Mouse (Mus musculus) neural tube, embryonic 12.5 days (tissue): ENCODE results near the gene Prmt8. TPM values are rescaled to one million over a fixed set of nuclear protein-coding genes. Genes with fewer than 3 reads are reported as not detected.

Experiments
- ATAC-seq: fragments of 200-750 bp; cut with Nextera tagmentation; 2 replicates; pipeline ENCODE4 v1.8.0; 2017; ENCODE audit warnings: low read depth, mild to moderate bottlenecking, moderate TSS enrichment, moderate library complexity; ENCODE audit not compliant: low FRiP score
- H3K27ac ChIP-seq: fragments of 300-500 bp; sonication (generic); 2 replicates; pipeline ENCODE4 v1.5.1; 2016
- H3K27me3 ChIP-seq: fragments of 300-500 bp; sonication (generic); replicated peaks from 2 replicates; pipeline ENCODE4 v1.6.1; 2016; ENCODE audit warnings: mild to moderate bottlenecking
- H3K36me3 ChIP-seq: fragments of 300-500 bp; sonication (generic); 2 replicates; pipeline ENCODE4 v1.6.1; 2016; ENCODE audit warnings: mild to moderate bottlenecking
- H3K4me1 ChIP-seq: fragments of 300-500 bp; sonication (generic); 2 replicates; pipeline ENCODE4 v1.6.1; 2016
- H3K4me2 ChIP-seq: fragments of 300-500 bp; sonication (generic); replicated peaks from 2 replicates; pipeline ENCODE4 v1.6.1; 2016; ENCODE audit warnings: mild to moderate bottlenecking
- H3K4me3 ChIP-seq: fragments of 300-500 bp; sonication (generic); 2 replicates; pipeline ENCODE4 v1.5.1; 2016
- H3K9ac ChIP-seq: fragments of 300-500 bp; sonication (generic); 2 replicates; pipeline ENCODE4 v1.6.1; 2016; ENCODE audit warnings: mild to moderate bottlenecking
- H3K9me3 ChIP-seq: fragments of 300-500 bp; sonication (generic); 2 replicates; pipeline ENCODE4 v1.6.1; 2016; ENCODE audit warnings: mild to moderate bottlenecking
- WGBS: fragments of 180-500 bp; shearing (Covaris S2); methylation state at CpG from one replicate; pipeline ENCODE4 v1.1.7; 2016; 5-methylcytosine and 5-hydroxymethylcytosine counted together
- polyA plus RNA-seq: library from polyadenylated mRNA; unstranded; fragments of >200 nt; fragmentation: Nextera tagmentation; extraction: Ambion mirVana; gene quantifications from 2 replicates; pipeline ENCODE4 v1.2.1, GENCODE M21; 2016

The Prmt8 gene
- polyA plus RNA-seq, 1 experiment from 2014 or later = 44.9 TPM

DNA sequence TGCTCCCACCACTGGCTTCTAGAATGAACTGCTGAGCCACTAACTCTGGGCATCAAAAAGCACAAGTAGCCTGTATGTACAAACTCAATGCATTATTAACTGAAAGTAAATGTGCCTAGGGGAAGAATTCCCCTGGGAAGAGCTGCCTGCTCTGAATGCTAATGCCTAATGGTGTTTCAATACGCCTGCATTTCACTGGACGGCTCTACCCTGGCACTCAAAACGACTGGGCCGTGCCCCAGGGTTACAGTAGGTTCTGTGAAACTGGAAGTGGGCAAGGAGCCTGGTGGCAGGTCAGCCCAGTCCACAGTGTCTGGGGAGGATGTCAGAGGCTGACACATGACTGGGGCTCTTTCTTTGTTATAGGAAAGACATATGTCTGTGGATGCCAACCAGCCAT, 84.3 kb downstream of the Prmt8 start:
- Histone ChIP-seq H3K36me3 (no peaks in the 10 kb centered on the region), H3K4me1 (peaks cover 12% of the 10 kb centered on the region), H3K27me3 (no peaks in the 10 kb centered on the region), H3K4me2 (no peak overlapping the region), H3K27ac (peak overlapping the region; percentile 32; the same call in 1 of the 2 replicates), H3K9me3 (no peaks in the 10 kb centered on the region), H3K9ac (no peak overlapping the region), H3K4me3 (no peak overlapping the region)
- WGBS = 46% methylated on average over 4 of the region's 4 CpGs
- ATAC-seq = peak; percentile 51; the same call in 1 of the 2 replicates

DNA sequence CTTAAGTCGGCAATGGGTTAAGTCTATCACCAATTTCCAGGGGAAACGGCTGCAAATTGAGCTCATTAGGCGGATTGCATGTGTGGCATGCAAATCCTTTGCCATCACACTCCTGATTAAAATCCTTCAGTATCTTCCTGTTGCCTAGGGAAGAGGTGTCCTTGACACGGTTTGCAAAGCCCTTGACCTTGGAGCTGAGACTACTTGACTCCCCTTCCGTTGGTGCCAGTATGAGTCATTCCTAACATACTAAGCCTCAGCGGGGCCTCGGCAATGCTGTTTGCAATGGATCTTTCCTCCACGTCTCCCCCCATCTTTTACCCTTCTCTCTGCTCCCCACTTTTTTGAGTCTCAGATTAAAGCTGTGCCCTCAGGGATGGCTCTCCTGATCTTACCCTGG, 85.7 kb downstream of the Prmt8 start:
- ATAC-seq = no peak
- no peaks in the 10 kb centered on the region for H3K9me3 ChIP-seq
- no peak overlapping the region for H3K4me2 ChIP-seq
- no peak overlapping the region for H3K27ac ChIP-seq
- no peak overlapping the region for H3K9ac ChIP-seq
- peaks cover 12% of the 10 kb centered on the region for H3K4me1 ChIP-seq
- no peak overlapping the region for H3K4me3 ChIP-seq
- WGBS = 79% methylated on average over 8 of the region's 8 CpGs
- no peaks in the 10 kb centered on the region for H3K27me3 ChIP-seq
- H3K36me3 ChIP-seq = no peaks in the 10 kb centered on the region

DNA sequence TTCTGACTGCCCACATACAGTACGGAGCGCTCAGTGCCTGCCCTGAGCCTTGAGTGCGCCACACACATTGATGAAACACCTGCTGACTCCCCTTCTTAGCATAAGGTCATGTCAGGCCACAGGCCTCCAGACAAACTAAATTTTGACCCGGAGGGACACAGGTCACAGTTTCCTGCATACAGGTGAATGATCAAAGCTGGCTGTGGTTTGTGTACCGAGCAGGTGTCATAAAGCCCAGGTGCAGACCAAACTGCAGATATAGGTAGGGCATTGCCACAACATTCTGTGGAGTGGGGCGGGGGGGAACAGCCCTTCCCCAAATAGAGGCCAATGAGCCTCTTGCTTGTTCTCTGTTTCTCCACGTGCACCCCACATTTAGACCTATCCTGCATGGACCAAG, 88.5 kb downstream of the Prmt8 start:
- WGBS = 93% methylated on average over 7 of the region's 7 CpGs
- Histone ChIP-seq H3K36me3 (no peaks in the 10 kb centered on the region), H3K9me3 (no peaks in the 10 kb centered on the region), H3K4me1 (peaks cover 20% of the 10 kb centered on the region), H3K4me3 (no peak overlapping the region), H3K4me2 (no peak overlapping the region), H3K27me3 (no peaks in the 10 kb centered on the region), H3K9ac (no peak overlapping the region), H3K27ac (no peak overlapping the region)
- ATAC-seq = no peak

DNA sequence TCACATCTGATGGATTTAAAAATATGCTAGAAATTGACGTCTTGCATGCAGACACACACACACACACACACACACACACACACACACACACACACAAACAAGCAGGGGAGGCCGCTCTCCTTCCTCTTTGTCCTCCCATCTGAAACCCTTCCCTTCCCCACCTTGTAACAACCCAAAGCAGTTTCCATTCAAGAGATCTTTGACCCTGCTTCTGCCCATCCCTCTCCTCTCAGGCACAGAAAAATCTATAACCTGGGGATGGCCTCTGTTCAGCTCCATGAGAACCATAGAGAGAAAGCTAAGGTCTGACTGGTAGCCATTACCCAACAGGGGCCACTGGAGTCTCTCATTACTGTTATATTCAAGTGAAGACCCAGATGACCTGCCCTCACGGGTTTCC, 90.3 kb downstream of the Prmt8 start:
- no peak overlapping the region for H3K4me2 ChIP-seq
- no peak overlapping the region for H3K27ac ChIP-seq
- H3K4me3 ChIP-seq = no peak overlapping the region
- H3K9me3 ChIP-seq = no peaks in the 10 kb centered on the region
- no peaks in the 10 kb centered on the region for H3K36me3 ChIP-seq
- peaks cover 8% of the 10 kb centered on the region; the same call in 1 of the 2 replicates for H3K4me1 ChIP-seq
- H3K9ac ChIP-seq = no peak overlapping the region
- no peak for ATAC-seq
- H3K27me3 ChIP-seq = no peaks in the 10 kb centered on the region
- 85% methylated on average over 3 of the region's 3 CpGs for WGBS

DNA sequence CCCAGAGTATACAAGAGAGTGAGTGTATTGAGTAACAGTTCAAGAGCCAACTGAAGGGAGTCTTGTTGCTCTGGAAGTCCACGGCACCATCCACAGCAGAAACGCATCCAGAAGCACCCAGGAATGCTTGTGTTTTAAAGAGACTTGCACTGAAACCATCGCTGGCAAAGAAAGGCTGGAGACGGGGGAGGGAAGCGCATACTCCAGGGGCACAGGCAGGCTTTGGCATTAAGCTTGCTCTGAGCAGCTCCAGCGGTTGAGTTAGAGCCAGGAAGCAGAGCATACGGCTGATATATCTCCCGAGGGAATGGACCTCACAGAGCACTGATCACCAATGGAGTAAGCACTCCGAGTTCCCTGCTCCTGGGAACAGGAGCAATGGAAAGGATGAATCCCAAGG, 91.0 kb downstream of the Prmt8 start:
- Histone ChIP-seq H3K4me1 (peaks cover 8% of the 10 kb centered on the region; the same call in 1 of the 2 replicates), H3K4me3 (no peak overlapping the region), H3K9ac (no peak overlapping the region), H3K9me3 (no peaks in the 10 kb centered on the region), H3K36me3 (no peaks in the 10 kb centered on the region), H3K27me3 (no peaks in the 10 kb centered on the region), H3K4me2 (no peak overlapping the region), H3K27ac (no peak overlapping the region)
- 79% methylated on average over 9 of the region's 9 CpGs for WGBS
- ATAC-seq = no peak

DNA sequence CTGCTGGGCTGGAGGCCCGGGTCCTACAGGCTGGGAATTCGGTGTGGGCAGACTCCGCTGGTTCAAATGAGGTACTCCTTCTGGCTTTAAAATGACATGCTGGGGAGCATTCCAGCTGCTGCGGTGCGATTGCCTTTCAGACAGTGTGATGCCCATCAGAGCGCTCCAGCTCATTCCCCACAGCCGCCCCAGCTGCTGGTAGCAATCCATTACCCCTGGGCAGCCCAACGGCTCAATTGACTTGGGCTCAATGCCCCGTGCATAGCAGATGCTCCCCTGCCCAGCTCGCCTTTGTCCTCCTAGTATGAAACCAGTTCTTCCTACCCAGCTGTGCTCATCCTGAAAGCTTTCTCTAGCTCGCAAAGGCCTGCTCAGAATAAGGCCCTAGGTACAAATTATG, 92.4 kb downstream of the Prmt8 start:
- Histone ChIP-seq H3K4me1 (peaks cover 8% of the 10 kb centered on the region; the same call in 1 of the 2 replicates), H3K9ac (no peak overlapping the region), H3K9me3 (no peaks in the 10 kb centered on the region), H3K4me3 (no peak overlapping the region), H3K27me3 (no peaks in the 10 kb centered on the region), H3K36me3 (no peaks in the 10 kb centered on the region), H3K27ac (no peak overlapping the region), H3K4me2 (no peak overlapping the region)
- ATAC-seq = peak; percentile 78
- 42% methylated on average over 11 of the region's 11 CpGs for WGBS

DNA sequence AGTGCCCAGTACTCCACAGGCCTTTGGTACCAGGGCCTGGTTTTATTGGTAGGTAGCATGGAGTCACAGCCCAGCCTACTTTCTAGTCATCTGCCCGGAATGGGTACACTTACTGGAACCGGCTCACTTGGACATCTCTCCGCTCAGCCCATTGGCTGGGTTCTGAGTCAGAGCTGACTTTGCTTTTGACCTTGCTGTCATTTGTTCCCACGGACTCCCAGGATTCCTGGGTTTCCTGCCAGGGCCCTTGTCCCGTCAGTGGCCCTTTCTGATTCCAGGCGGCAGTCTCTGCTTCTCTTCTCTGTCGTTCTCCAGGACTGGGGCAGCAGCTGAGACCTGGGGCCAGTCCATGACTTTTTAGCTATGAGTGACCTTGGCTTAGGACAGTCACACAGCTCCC, 97.2 kb downstream of the Prmt8 start:
- Histone ChIP-seq H3K4me3 (no peak overlapping the region), H3K27me3 (no peaks in the 10 kb centered on the region), H3K4me1 (peaks cover 9% of the 10 kb centered on the region; the same call in 1 of the 2 replicates), H3K27ac (no peak overlapping the region), H3K4me2 (no peak overlapping the region), H3K9ac (no peak overlapping the region), H3K9me3 (no peaks in the 10 kb centered on the region), H3K36me3 (no peaks in the 10 kb centered on the region)
- WGBS = 84% methylated on average over 7 of the region's 7 CpGs
- no peak for ATAC-seq

DNA sequence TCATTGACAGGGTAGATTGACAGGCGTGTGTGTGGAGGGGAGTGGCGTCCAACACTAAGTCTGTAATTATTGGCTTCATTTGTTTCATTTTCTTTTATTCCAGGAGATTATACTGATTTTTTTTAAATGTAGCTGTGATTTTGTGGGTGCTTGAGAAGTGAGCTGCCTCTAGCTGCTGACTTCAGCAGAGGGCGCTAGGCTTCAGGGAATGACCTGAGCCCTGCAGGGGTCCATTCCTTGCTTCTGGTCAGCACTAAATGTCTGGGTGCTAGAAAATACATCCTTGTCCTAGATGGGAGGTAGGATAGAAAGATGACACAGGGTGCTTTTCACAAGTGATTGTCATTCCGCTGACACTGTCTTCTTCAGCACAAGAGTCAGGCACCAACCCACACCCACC, 99.2 kb downstream of the Prmt8 start:
- Histone ChIP-seq H3K9me3 (no peaks in the 10 kb centered on the region), H3K27me3 (no peaks in the 10 kb centered on the region), H3K27ac (no peak overlapping the region), H3K4me1 (peaks cover 5% of the 10 kb centered on the region; the same call in 1 of the 2 replicates), H3K4me3 (no peak overlapping the region), H3K4me2 (no peak overlapping the region), H3K36me3 (no peaks in the 10 kb centered on the region), H3K9ac (no peak overlapping the region)
- WGBS = 93% methylated on average over 4 of the region's 4 CpGs
- no peak for ATAC-seq

DNA sequence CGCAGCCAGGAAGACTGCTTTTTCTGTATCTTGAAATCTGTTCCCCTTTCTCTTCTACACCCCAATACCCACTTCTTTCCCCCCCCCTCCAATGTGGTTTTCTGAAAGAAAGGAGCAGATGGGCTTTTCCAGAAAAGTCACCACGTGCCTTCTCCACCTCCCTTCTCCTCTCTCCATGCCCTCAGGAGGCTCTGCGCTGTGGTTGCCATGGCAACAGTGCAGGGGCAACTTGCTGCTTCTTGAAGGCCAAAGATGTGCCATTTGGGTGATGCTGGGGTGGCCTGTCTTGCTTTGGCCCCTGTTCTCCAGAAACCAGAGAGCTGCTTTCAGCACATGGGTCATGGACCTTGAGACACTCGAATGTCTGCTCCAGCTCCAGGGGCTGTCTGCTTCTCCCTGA, 100.0 kb downstream of the Prmt8 start:
- ATAC-seq = no peak
- no peaks in the 10 kb centered on the region for H3K36me3 ChIP-seq
- 59% methylated on average over 4 of the region's 4 CpGs for WGBS
- no peak overlapping the region for H3K4me3 ChIP-seq
- H3K4me1 ChIP-seq = peaks cover 5% of the 10 kb centered on the region; the same call in 1 of the 2 replicates
- H3K9ac ChIP-seq = no peak overlapping the region
- no peaks in the 10 kb centered on the region for H3K9me3 ChIP-seq
- no peaks in the 10 kb centered on the region for H3K27me3 ChIP-seq
- no peak overlapping the region for H3K27ac ChIP-seq
- no peak overlapping the region for H3K4me2 ChIP-seq

DNA sequence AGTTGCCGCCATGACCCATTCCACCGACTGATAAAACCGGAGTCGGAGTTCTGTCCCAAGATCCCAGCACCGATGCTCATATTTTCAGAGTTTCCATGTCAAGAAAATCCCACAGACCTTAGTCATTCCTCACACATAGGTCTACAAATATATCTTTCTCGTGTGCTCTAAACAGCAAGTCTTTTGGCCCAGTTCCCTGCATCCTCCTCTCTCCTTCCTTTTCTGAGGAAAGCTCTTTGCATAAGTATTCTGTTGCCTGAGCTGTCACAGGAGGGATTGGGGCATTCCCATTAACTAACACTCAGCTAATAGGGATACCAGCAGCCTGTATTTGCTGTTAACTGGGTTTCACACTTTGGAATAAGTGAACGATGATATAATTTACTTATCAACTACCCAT, 106.0 kb downstream of the Prmt8 start:
- no peaks in the 10 kb centered on the region for H3K36me3 ChIP-seq
- WGBS = 90% methylated on average over 7 of the region's 7 CpGs
- no peak overlapping the region for H3K4me2 ChIP-seq
- no peak overlapping the region for H3K9ac ChIP-seq
- ATAC-seq = no peak
- no peaks in the 10 kb centered on the region for H3K9me3 ChIP-seq
- H3K27ac ChIP-seq = no peak overlapping the region
- no peaks in the 10 kb centered on the region for H3K4me1 ChIP-seq
- no peak overlapping the region for H3K4me3 ChIP-seq
- H3K27me3 ChIP-seq = no peaks in the 10 kb centered on the region

DNA sequence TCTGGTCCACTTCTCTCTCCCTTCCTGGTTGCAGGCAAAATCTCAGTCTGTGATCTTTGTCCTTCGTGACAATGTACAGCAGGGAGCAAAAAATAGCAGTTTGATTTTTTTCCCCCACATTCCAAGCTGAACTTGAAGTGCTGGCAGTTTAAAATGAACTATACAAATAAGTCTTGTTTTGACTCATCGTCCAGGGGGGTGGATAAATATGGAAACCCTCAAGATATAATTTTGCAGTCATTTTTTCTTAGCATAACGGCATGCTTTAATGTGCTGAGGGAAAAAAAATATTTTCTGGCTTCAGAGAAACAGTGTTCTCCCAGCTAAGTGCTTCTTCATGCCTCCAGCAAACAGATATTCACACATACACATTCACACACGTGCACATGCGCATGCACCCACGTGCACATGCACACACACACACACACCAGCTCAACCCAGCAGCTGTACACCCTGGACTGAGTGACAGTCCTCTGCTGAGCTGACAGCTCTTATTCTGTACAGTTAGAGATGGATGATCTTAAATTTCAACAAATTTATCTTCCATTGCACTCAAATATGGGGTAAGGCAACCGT, 107.5 kb downstream of the Prmt8 start:
- Histone ChIP-seq H3K36me3 (no peaks in the 10 kb centered on the region), H3K9me3 (no peaks in the 10 kb centered on the region), H3K4me2 (no peak overlapping the region), H3K27ac (no peak overlapping the region), H3K27me3 (no peaks in the 10 kb centered on the region), H3K4me1 (no peaks in the 10 kb centered on the region), H3K9ac (no peak overlapping the region), H3K4me3 (no peak overlapping the region)
- WGBS = 88% methylated on average over 7 of the region's 7 CpGs
- ATAC-seq = no peak

DNA sequence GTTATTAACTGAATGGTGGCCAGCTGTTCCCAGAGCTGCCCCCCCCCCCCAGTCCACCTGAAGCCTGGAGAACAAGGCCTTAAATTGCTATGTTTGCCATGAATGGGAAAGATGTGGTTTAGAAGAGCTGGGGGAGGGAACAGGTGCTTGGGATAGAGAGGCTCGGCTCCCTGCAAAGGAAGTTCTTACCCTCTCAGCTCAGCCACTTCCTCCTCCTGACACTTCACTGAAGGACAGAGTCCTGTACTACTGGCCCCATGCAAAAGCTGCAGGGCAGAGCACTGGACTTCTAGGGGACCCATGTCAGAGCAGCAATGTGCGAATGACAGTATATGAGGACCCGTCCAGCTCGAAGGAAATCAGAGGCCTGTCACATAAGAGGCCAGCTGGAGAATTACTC, 109.3 kb downstream of the Prmt8 start:
- Histone ChIP-seq H3K27ac (no peak overlapping the region), H3K9me3 (no peaks in the 10 kb centered on the region), H3K27me3 (no peaks in the 10 kb centered on the region), H3K36me3 (no peaks in the 10 kb centered on the region), H3K4me1 (no peaks in the 10 kb centered on the region), H3K4me2 (no peak overlapping the region), H3K9ac (no peak overlapping the region), H3K4me3 (no peak overlapping the region)
- WGBS = 81% methylated on average over 4 of the region's 4 CpGs
- no peak for ATAC-seq

DNA sequence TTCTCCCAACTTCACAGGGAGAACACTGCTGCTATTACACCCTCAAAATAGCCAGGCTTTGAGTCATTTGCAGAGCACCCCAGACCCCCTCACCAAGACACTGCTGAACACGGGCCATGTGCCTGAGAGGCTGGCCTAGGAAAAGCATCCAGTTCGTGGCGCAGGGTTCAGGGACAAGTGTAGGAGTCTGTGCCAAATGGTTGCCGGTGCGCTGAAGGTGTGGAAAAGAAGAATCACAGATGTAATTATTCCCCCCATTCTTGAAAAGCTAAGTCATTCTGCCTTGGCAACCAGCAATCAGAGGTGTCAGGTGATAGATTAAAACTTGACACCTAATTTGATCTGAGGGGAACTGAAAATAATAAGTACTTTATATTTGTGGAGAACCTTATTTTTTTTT, 109.8 kb downstream of the Prmt8 start:
- no peak overlapping the region for H3K4me2 ChIP-seq
- no peak overlapping the region for H3K4me3 ChIP-seq
- ATAC-seq = no peak
- H3K27ac ChIP-seq = no peak overlapping the region
- H3K9me3 ChIP-seq = 0 out of 2 replicates have a peak, but pooled peaks cover under 1% of the 10 kb centered on the region
- H3K36me3 ChIP-seq = no peaks in the 10 kb centered on the region
- WGBS = 71% methylated on average over 5 of the region's 5 CpGs
- H3K27me3 ChIP-seq = no peaks in the 10 kb centered on the region
- no peak overlapping the region for H3K9ac ChIP-seq
- no peaks in the 10 kb centered on the region for H3K4me1 ChIP-seq
